Mouse (Mus musculus) stomach, postnatal 0 days (tissue): ENCODE results near the gene Snx5.

ENCODE experiments used
- CTCF ChIP-seq: IDR thresholded peaks from 2 replicates; pipeline ENCODE4 v1.5.1; 2016; ENCODE audit warnings: antibody characterized with exemption, low read depth, mild to moderate bottlenecking, moderate library complexity
- EP300 ChIP-seq: optimal IDR thresholded peaks from 2 replicates; pipeline ENCODE3; 2016; ENCODE audit warnings: antibody characterized with exemption

DNA sequence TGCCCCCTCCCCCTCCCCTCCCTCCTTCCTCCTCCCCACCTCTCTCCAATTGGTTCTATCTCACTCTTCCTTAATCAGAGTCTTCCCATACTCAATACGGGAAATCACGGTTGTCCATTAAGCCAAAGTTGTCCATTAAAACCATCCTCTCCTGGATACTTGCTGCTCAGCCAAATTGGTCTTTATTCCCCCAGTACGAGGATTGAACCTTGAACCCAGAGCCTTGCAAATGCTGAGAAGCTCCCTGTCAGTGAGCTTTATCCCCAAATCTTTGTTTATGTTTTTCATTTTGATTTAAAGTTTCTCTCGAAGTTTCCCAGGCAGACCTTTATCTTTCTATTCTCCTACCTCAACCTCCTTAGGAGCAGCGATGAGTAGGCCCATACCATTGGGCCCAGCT is 67.7 kb downstream of the Snx5 start:
- TF ChIP-seq CTCF: no peak
- no peak for TF ChIP-seq EP300
